Mouse (Mus musculus): Measurements from ENCODE around the gene Nynrin. TPM values are rescaled to one million over a fixed set of nuclear protein-coding genes. Genes with fewer than 3 reads are reported as not detected.

The Nynrin gene
- 1.1 and 3.0 TPM in 2 replicates for total RNA-seq (2023)

DNA sequence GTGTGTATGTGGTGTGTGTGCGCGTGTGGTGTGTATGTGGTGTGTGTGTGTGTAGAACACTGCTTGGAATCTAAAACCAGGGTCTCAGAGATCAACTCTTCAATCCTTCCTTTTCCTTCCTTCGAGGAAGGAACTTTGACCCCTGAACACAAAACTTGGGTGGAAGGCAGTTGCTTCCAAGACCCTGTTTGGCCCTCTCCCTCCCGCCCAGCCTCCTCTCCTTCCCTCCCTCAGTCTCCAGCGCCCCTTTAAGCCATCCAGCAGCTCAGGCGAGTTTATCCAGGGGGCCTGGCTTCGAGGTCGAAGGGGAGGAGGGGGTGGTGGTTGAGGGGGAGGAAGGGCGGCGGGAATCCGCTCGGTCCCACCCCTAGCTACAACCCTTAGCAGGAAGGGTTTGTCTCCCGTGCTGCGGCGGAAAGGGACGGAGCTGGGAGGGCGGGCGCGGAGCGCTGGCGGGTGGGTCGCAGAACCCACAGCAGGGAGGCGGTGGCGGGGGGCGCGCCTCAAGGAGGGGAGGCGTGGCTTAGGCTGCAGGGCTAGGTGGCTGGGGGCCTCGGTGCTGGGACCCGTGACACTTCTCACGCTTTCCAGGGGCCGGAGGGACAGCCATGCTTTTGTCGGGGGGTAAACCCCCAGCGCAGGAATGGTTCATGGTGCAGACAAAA is at the start of gene Nynrin:
Gene Nynrin (plus strand): TSS at position 390 of the 665 bp plus-strand sequence.

GRCm38 (mm10) chr14:55822991-55823762 is 30.6 kb upstream of the Nynrin start, which contains the start of gene Nfatc4:
Gene Nfatc4, plus strand, starts transcription at chr14:55823144.

DNA sequence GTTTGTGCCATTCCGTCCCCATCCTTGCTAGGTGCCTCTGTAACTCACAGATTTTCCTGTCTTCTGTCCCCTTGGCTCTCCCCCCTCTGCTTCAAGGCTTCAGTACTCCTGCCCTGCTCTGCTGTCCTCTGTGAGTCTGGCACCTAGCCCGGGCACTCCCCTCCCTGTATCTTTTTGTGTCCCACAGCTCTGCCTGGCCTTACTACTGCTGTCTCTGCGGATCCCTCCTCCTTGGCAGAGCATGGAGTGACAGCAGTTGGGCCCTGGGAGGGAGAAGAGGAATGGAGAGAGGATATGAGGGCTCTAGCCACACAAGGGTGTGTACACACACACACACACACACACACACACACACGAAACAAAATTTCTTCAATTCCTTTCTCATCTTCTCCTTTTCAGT is 30.4 kb downstream of the Nynrin start, which contains the start of gene Cbln3:
Gene Cbln3 (minus strand): TSS at position 227 of the 400 bp plus-strand sequence.

DNA sequence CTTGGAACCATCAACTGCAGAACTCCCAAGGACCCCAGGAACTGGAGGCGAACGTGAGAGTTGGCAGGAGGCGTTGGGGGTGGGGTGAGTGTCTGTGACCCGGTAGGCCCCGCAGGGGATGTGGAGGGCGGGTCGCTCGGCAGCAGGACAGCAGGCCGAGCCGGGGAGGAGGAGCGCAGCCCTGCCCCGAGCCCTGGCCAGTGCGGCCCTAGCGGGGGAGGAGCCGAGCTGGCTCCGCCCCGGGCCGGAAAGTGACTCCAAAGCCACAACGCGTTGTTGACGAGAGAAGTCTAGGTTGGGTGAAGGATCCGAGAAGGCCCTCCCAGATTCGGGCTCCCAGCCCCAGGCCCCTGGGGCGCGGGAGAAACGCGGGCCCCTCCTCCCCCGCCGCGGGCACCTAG is 30.9 kb downstream of the Nynrin start, which contains the start of gene Khnyn:
Gene Khnyn (plus strand): TSS at position 235 of the 401 bp plus-strand sequence.

GRCm38 (mm10) chr14:55899701-55900413 is 46.0 kb downstream of the Nynrin start, which contains the start of gene Sdr39u1:
Gene Sdr39u1, minus strand, starts transcription at chr14:55900293.

Other genes starting within 250 kb of the Nynrin start
- gene Rec8, start 236.0 kb upstream of the Nynrin start, total RNA-seq (2023) = 0.22 TPM in 1 of 2 replicates, not detected in the other
- gene Ipo4, start 218.1 kb upstream of the Nynrin start, total RNA-seq (2023) = 10.0 and 12.5 TPM in 2 replicates
- gene Gm49378, start 216.1 kb upstream of the Nynrin start, total RNA-seq (2023) = 1.5 and 2.2 TPM in 2 replicates
- 29.1 and 33.0 TPM in 2 replicates for gene Tm9sf1, start 210.2 kb upstream of the Nynrin start, total RNA-seq (2023)
- 1.3 and 1.7 TPM in 2 replicates for gene Tssk4, start 203.8 kb upstream of the Nynrin start, total RNA-seq (2023)
- 9.4 and 11.2 TPM in 2 replicates for gene Mdp1, start 193.5 kb upstream of the Nynrin start, total RNA-seq (2023)
- gene Gmpr2, start 182.1 kb upstream of the Nynrin start, total RNA-seq (2023) = 12.0 and 12.3 TPM in 2 replicates
- 129 and 152 TPM in 2 replicates for gene Nedd8, start 181.9 kb upstream of the Nynrin start, total RNA-seq (2023)
- 47.7 and 63.8 TPM in 2 replicates for gene Tinf2, start 172.2 kb upstream of the Nynrin start, total RNA-seq (2023)
- 2.1 and 2.6 TPM in 2 replicates for gene Tgm1, start 140.1 kb upstream of the Nynrin start, total RNA-seq (2023)
- 23.7 and 38.4 TPM in 2 replicates for gene Rabggta, start 131.7 kb upstream of the Nynrin start, total RNA-seq (2023)
- 47.8 and 56.7 TPM in 2 replicates for gene Dhrs1, start 108.3 kb upstream of the Nynrin start, total RNA-seq (2023)
- gene Nop9, start 108.3 kb upstream of the Nynrin start, total RNA-seq (2023) = 12.1 and 17.3 TPM in 2 replicates
- gene Cideb, start 95.6 kb upstream of the Nynrin start, total RNA-seq (2023) = 0.77 TPM in 1 of 2 replicates, not detected in the other
- gene Ltb4r2, start 92.6 kb upstream of the Nynrin start, total RNA-seq (2023) = 0.43 and 1.0 TPM in 2 replicates
- gene Ltb4r1, start 88.0 kb upstream of the Nynrin start, total RNA-seq (2023) = 203 and 207 TPM in 2 replicates
- 0.63 TPM in 1 of 2 replicates, not detected in the other for gene Adcy4, start 69.9 kb upstream of the Nynrin start, total RNA-seq (2023)
- gene Ripk3, start 65.1 kb upstream of the Nynrin start, total RNA-seq (2023) = 42.5 and 50.7 TPM in 2 replicates
- gene Nfatc4, start 30.9 kb upstream of the Nynrin start, total RNA-seq (2023) = not detected in 2 replicates
- gene Cbln3, start 30.4 kb downstream of the Nynrin start, total RNA-seq (2023) = 0.48 and 0.54 TPM in 2 replicates
- gene Khnyn, start 30.9 kb downstream of the Nynrin start, total RNA-seq (2023) = 107 and 146 TPM in 2 replicates
- gene Sdr39u1, start 46.3 kb downstream of the Nynrin start, total RNA-seq (2023) = 1.9 and 2.2 TPM in 2 replicates
- gene Cma1, start 90.7 kb downstream of the Nynrin start, total RNA-seq (2023) = not detected in 2 replicates
- gene Cma2, start 97.0 kb downstream of the Nynrin start, total RNA-seq (2023) = not detected in 2 replicates
- not detected in 2 replicates for gene Mcpt1, start 164.0 kb downstream of the Nynrin start, total RNA-seq (2023)
- not detected in 2 replicates for gene Mcpt9, start 176.5 kb downstream of the Nynrin start, total RNA-seq (2023)
- gene Mcpt2, start 188.0 kb downstream of the Nynrin start, total RNA-seq (2023) = not detected in 2 replicates
- not detected in 2 replicates for gene Mcpt4, start 208.3 kb downstream of the Nynrin start, total RNA-seq (2023)
- 83.0 and 87.4 TPM in 2 replicates for gene Mcpt8, start 231.3 kb downstream of the Nynrin start, total RNA-seq (2023)
- 123 and 127 TPM in 2 replicates for gene Ctsg, start 248.6 kb downstream of the Nynrin start, total RNA-seq (2023)